16 mouse cellular contexts compared by ENCODE assay signal in genomic region chr5:147783476-147783875, GRCm38 (mm10).
"Had no signal": no experiment of that assay in that cellular context is flagged by ENCODE, and none has a peak within 500 bp of the region (broad histone marks: within the 10 kb centered on the region; RNA-seq: fewer than 3 reads in every experiment).

No protein-coding gene starts in this region.

- H3K4me1 ChIP-seq: neural tube, embryonic 12.5 days; neural tube, embryonic 15.5 days; stomach, embryonic 15.5 days had no signal

- H3K27ac ChIP-seq: neural tube, embryonic 12.5 days; neural tube, embryonic 13.5 days; neural tube, embryonic 15.5 days; stomach, embryonic 15.5 days; stomach, postnatal 0 days had no signal

- H3K27me3 ChIP-seq: neural tube, embryonic 12.5 days; neural tube, embryonic 13.5 days; neural tube, embryonic 15.5 days; stomach, embryonic 15.5 days had no signal

- H3K36me3 ChIP-seq: neural tube, embryonic 12.5 days; neural tube, embryonic 13.5 days; neural tube, embryonic 15.5 days; stomach, embryonic 15.5 days had no signal

- DNase-seq: right cerebral cortex, adult 18-20 months; right cerebral cortex, postnatal 14 days; right cerebral cortex, postnatal 25 days; right cerebral cortex, postnatal 4 days; spleen, adult 18-20 months; thymus, adult 18-20 months; thymus, adult 2 months; thymus, postnatal 14 days; thymus, postnatal 25 days; thymus, postnatal 36 days; thymus, postnatal 4 days had no signal

- H3K4me2 ChIP-seq: neural tube, embryonic 12.5 days; neural tube, embryonic 13.5 days; neural tube, embryonic 15.5 days; stomach, embryonic 15.5 days had no signal

- H3K4me3 ChIP-seq: neural tube, embryonic 12.5 days; neural tube, embryonic 13.5 days; neural tube, embryonic 15.5 days; stomach, embryonic 15.5 days had no signal

- H3K9me3 ChIP-seq: neural tube, embryonic 12.5 days; neural tube, embryonic 13.5 days; neural tube, embryonic 15.5 days; stomach, embryonic 15.5 days had no signal

- H3K9ac ChIP-seq: neural tube, embryonic 12.5 days; neural tube, embryonic 13.5 days; neural tube, embryonic 15.5 days; stomach, embryonic 15.5 days had no signal
